Mouse (Mus musculus) mouse embryonic stem cell (cell line): Measurements from ENCODE around the gene Mrm1.

ENCODE experiments used
- in situ Hi-C, 2 experiments: fragments of 300-500 bp; cut with MboI; formaldehyde crosslinking; loops; 1 replicate in 1 of 2; 3 replicates in 1 of 2; pipeline ENCODE4 v1.14.3; 2019 to 2020; ENCODE audit warnings: low sequenced_read_pairs in 2 of 2, low pct_unique_long_range_greater_than_20kb in 1 of 2, mixed read lengths in 1 of 2; ENCODE audit not compliant: unreplicated experiment in 1 of 2

The Mrm1 gene

DNA sequence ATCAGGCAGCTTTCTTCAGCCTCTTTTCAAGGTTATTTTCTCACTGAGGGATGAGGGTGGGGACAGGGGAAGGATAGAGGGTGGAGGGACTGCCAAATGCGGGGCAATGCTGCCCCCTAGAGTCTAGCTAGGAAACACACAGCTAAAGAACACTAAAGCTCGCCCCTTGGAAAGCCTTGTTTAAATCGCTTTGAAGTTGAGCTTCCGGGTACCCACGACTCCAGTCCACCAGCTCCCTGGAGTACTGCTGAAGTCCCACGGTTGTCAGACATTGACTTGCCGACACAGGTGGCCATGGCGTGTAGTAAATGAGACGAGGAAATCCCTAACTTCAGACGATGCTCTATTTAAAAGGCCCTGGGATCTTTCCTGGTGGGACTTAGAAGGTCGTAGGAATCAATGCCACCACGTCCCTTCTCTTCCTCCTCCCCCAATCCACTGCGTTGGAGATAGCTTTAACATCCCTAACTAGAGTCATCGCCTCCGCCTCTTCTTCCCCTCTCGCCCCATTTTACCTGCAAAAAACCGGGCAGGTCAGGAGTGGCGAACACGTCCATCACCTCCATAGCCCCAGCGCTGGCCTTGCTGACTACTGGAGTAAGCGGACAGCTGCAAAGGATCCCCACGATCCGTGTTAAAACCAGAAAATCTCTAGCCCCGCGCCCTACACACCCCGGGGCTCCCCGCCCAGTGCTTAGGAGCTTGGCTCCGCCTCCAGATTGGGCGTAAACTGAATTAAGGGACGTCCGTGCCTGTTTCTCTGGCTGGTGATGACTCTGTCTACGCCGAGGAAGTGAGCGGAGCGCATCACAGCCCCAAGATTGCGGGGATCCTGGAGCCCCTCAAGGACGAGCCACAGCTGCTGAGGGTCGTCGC lies 992 bp downstream of the Mrm1 start:
- in situ Hi-C loops = no loop called here

DNA sequence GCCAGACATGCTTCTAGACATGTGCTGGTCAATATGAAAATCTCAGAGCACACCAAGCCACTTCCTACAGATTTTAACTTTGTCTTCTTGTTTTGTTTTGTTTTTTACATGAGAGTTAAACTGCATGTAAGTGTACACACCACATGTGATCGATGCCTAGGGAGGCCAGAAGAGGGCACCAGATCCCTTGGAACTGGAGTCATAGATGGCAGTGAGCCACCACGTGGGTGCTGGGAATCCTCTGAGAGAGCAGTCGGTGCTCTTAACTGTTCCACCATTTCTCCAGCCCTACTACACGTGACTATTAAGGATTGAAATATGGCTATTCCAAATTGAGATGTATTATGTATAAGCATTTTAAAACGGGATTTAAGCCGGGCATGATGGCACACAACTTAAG lies 2.0 kb downstream of the Mrm1 start:
- in situ Hi-C loops = no loop called here

DNA sequence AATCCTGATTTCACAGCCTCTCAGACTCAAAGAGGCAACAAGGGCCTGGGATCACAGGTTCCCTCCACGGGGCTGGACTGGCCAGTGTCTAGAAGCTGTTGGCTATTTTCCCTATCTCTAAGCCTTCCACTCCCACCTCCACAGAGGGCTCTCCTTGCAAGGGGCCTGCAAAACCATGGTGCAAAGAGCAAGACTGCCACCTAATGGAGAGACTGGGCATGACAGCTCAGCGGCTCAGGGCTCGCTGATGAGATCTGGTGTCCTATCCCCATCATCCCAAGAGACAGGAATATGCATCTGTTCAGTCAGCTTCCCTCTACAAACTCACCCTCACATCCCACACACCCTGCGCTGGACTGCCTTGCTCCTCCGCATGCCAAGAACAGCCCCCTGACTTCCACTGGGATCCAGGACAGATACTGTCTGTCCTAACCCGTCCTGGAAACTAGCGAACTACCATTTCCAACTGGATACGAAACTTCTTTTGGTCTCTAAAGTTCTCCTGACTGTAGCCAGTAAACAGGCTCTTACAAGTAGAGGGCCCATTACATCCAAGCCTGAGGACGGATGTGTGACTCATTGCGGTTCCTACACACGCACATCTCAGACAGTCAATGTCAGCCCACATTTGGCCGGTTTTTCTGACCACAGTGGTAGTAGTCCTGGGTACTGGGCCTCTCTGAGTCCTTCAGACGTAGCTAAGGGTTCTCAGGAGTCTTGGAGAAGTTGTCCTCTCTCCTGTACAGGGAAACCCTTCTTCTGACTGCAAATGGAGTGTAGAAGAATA lies 5.4 kb downstream of the Mrm1 start:
- in situ Hi-C loops = no loop called here

DNA sequence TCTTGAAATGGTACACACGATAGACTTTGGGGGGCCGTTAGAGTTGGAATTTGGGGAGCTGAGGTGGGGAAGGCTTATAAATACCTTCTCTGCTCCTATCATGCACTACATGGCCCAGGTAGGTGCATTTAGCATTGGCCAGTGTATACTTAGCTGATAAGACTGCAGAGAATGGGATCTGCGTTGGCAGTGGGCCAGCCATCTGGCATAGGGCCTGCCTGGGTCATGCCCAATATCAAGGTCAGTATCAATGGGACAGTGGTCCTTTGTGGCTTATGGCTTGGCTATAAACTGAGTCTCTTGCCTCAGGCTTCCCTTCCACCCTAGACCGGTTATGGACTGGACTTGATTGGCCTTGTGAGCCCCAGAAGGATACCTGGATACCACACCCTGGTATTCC lies 14.9 kb downstream of the Mrm1 start:
- in situ Hi-C loops = no loop called here

DNA sequence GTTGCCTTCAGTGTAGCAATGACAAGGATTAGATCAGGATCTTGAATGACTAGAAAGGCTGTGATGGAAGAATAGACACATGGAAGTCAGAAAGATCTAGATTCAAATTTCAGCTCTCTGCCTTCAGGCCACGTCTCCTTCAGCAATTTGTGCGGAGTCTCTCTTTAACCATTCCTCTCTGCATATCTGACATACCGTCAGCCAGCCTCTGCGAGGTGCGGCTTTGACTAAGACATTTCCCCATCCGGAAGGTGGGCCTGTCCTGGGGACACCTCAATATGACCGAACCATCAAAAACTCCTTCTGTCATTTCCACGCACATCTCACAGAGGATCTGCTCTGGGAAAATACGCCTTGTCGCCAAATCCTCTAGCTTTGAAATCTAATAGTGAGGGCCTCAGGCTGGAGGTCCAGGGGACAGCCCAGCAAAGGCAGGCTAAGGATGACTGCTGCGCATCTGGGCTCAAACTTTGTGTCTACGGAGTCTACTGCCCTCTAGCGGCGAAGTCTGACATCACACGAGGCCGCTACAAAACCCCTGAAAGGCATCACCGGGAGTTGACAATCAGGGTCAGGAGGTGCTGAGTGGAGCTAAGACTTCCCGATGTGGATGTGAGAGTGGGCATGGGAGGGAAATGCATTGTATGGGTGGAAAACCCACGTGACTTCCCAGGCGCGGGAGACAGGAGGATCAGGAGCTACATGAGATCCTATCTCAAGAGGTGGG lies 21.5 kb downstream of the Mrm1 start:
- in situ Hi-C loops = loop anchor here in 1 of 2 experiments (5.0 to 10.0 kb wide), 2 partner anchors 85 to 373 kb away; no protein-coding TSS in a partner anchor

DNA sequence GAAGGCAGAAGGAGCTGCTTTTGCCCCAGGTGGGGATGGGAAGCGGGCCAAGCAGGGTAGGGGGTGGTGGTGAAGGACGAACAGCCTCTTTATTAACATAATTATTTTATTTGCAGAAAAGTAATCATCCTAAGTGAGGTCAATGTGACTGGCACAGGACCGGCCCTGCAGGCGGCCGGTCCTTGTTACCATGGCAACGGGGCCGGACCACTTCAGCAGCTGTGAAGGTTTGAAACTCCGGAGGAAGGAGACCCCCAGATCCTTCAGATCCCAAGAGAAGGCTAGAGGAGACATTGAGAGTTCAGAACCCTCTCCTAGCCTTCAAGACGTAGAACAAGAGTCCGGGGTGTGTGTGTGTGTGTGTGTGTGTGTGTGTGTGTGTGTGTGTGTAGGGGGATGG lies 22.3 kb downstream of the Mrm1 start:
- in situ Hi-C loops = loop anchor here in 1 of 2 experiments (5.0 to 10.0 kb wide), 2 partner anchors 85 to 372 kb away; no protein-coding TSS in a partner anchor

DNA sequence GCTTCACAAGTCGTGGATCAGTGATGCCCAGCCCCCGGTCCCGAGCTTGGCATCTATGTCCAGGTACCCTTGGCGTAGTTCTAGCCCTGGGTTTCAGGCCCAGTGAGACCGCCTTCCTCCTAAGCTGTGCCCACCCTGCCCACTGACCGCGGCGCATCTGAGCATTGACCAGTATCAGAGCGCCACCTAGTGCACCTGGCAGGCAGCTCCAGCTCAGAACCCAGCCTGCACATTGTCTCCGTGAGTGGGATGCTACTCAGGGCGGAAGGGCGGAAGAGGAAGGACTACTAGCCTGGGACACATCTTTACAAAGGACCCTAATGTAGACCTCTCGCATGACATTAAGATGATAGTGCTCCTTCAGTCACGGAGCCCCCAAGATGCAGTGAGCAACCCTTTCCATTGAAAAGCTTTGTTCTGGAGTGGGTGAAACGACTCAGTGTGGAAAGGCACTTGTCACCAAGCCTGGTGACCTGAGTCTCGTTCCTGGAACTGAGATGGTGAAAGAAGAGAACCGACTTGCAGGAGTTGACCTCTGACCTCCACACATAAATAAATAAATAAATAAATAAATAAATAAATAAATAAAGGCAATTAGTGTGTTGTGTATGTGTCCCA lies 24.7 kb downstream of the Mrm1 start:
- in situ Hi-C loops = loop anchor here in 1 of 2 experiments (5.0 to 10.0 kb wide), 2 partner anchors 82 to 370 kb away; no protein-coding TSS in a partner anchor

DNA sequence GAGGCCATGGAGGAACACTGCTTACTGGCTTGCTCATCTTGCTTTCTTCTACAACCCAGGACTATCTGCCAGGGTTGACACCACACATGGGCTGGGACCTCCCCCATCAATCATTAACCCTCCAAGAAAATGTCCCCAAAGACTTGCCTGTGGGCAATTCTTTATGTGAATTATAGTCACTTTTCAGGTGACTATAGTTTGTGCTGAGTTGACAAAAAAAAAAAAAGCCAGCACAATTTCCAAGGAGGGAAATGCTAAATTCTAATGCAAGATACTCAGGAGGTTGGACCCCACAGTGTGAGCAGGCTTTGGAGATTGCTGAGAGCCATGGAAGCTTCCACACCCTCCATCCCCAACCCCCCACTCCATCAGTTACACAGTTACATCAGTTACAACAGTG lies 25.8 kb downstream of the Mrm1 start:
- in situ Hi-C loops = loop anchor here in 1 of 2 experiments (10.0 kb wide), 1 partner anchor 369 kb away; no protein-coding TSS in a partner anchor

DNA sequence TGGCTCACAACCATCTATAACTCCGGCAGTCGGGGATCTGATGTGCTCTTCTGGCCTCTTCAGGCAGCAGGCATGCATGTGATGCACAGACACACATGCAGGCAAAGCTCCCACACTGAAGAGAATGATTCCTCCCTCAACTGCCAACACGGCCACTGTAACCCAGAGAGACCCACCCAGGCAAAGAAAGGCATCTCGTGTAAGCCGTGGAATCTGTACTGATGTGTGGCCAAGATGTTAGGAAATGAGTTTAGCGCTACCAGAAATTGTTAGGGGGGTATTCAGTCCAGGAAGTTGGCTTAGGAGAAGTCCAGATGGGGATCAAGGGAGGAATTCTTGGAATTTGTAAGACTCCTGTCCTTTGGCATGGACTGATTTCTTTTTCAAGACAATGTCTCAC lies 28.9 kb downstream of the Mrm1 start:
- in situ Hi-C loops = loop anchor here in 1 of 2 experiments (10.0 kb wide), 1 partner anchor 366 kb away; no protein-coding TSS in a partner anchor

DNA sequence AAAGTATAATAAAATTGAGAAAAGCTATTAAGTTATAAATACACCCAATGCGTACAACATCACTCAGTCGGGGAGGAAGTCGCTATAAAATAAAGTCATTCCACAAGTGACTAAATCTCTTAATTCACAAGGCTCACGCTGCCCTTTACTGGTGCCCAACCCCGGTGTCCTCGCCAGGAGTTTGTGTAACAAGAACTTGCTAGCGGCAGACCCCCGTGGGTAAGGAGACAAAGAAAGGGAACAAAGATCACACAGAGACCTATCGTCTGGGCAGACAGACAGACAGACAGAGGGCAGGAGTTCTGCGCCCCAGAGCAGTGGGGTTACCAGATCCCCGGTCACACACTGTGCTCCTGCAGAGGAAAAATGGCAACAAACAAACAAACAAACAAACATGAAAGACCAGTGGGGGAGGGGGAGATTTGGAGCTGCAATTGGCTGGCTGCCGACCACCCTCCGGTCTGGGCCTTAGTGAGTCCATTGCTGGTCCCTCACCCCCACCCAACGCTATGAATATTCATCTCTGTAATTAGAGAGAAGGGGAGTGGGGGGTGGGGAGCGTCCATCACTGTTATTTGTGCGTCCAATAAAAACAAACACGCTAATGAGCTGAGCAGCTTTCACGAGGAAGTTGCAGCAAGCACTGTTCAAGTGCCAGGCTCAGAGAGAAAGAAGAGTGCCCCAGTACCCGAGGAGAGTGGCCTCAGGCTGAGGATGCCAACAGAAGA lies 39.0 kb downstream of the Mrm1 start:
- in situ Hi-C loops = no loop called here

DNA sequence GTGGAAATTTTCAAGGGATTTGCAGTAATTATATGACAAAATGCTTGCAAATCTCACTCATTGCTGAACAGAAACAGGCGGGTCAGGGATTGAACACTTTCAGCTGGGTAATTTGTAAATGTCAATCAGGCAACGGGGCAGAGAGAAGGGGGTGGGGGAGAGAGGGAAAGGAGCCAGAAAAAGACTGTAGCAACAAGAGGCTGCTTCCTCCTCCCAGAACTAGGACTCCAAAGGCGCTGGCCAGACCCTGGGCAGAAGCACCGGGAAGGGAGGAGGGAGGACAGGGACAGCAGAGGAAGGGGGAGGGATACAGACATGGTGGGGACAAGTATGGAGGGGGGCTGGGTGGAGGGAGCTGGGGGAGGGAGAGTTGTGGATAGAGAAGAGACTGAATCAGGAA lies 43.8 kb downstream of the Mrm1 start:
- in situ Hi-C loops = no loop called here

DNA sequence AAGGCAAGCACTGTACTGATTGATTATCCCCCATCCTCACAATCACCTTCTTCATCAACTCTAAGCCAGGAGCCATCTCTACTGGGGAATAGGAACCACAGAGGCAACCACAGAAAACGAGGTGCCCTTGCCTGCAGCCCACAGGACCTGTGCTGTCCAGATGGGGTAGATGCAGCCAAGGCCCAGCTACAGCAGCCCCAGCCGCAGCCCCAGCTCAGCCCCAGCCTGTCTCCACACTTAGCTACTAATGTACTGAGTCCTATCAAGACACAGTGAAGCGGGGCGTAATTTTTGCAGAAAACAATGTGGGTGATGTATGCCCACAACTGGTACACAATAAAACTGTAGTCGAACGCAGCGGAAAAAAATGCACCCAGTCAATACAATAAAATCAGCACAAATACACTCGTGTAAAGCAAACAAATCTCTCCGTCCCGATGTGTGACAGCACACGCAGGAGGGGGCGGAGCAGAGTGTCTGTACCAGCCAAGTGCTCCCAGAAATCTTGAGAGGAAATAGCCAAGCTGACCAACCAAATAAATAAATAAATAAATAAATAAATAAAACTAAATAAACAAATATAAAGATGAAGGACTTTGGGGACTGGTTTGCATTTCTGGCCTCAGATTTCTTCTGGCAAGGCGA lies 44.3 kb downstream of the Mrm1 start:
- in situ Hi-C loops = no loop called here

DNA sequence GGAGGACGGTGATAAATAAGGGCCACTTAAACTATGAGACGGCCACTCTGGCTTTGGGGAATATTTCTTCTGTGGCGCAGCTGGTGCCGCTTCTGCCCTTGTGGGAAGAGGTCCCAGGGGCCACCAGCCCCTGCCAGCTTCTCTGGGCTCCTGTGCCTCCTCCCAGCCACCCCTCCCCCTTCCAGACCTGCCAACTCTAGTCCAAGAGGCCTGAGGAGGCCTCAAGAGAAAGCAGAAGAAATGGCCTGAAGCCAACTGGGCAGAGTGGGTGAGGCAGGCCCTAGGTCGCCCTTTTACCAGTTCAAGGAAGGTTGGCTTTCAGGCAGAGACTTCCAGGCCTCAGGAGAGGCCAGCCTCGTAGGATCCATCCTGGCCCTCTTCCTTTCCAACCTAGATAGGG lies 51.4 kb downstream of the Mrm1 start:
- in situ Hi-C loops = no loop called here

DNA sequence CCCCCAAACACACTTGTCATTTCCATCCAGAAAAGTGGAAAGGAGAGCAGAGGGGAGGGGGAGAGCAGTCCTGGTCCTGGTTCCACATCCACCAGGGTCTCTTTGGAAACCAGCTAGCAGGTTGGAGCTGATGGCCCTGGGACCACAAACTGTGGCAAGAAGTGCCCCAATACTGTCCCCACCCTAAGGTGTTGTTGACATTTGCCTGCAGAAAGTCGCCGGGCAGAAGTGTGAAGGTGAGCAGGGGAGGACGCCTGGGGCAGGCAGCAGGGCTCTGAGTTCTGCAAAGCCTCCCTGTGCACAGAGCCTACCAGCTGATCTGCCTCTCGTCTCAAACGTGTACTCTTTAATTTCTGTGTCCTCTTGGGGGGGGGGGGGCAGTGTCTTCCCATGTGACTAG lies 54.2 kb downstream of the Mrm1 start:
- in situ Hi-C loops = no loop called here

DNA sequence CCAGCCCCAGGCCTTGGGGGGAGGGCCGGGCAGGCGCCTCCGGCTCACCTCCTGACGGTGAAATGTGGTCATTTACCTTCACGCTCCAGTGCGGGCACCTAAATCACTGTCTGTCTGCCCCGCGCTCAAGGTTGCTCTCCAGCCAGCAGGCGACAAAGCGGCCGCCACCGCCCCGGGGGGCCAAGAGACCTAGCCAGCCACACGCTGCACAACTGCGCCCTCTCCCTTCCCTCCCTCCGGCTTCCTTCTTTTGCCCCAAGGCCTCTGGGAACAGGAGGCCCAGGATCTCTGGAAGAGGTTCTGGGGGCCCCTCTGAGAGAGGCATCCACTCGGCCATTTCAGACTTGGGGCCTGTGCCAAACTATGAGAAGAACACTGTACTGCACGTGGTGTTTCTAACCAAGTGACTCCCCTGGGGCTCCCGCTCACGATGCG lies 54.8 kb downstream of the Mrm1 start:
- in situ Hi-C loops = no loop called here

DNA sequence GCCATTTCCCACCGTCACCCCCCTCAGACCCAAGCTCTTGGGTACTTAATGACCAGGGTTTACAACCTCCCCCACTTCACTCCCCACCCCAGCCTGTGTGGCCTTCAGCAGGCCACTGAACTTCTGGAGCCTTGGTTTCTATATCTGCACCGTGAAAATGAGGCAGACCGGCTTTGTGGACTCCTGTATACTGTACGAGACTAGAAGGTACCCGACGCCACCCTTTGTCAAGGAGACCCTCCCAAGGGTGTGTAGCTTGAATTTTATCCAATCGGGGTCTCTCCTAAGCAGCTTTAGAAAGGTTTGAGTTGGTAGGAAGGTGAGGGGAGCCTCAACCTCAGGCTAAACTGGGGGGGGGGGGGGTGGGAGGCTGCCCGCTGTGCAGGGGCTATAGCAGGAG lies 55.2 kb downstream of the Mrm1 start:
- in situ Hi-C loops = no loop called here
